In genomic region chr8:25429846-25430482, GRCm38 (mm10) we compare ENCODE assay signal across 11 mouse cellular contexts.
A peak's percentile ranks its signal among the peaks of the same experiment; 100 is the strongest.
DNase-seq lines count a peak whose midpoint lies in the region; ATAC-seq and TF ChIP-seq lines count a peak whose summit lies in the region.
"Had no signal": no experiment of that assay in that cellular context is flagged by ENCODE, and none has a peak within 500 bp of the region (broad histone marks: within the 10 kb centered on the region; RNA-seq: fewer than 3 reads in every experiment).

No protein-coding gene starts in this region.

- no peak overlapping the region for H3K4me3 ChIP-seq in kidney, embryonic 16.5 days (ENCODE audit: low read length)
- H3K4me3 ChIP-seq in forebrain, embryonic 11.5 days (ENCODE audit: low read depth, low read length), result no peak overlapping the region
- H3K4me3 ChIP-seq in hindbrain, postnatal 0 days (ENCODE audit: low read length), result no peak overlapping the region
- H3K4me3 ChIP-seq in neural tube, embryonic 13.5 days, result no peak overlapping the region
- H3K4me3 ChIP-seq in left cerebral cortex, adult 2 months, result no peak overlapping the region
- H3K4me3 ChIP-seq: liver, embryonic 12.5 days had no signal

- H3K9me3 ChIP-seq in kidney, embryonic 16.5 days (ENCODE audit: low read length), result peaks cover 9% of the 10 kb centered on the region
- peaks cover 7% of the 10 kb centered on the region; the same call in 1 of the 2 replicates for H3K9me3 ChIP-seq in forebrain, embryonic 11.5 days (ENCODE audit: control insufficient read depth, low read length)
- no peaks in the 10 kb centered on the region for H3K9me3 ChIP-seq in hindbrain, postnatal 0 days (ENCODE audit: low read length)
- peaks cover 5% of the 10 kb centered on the region for H3K9me3 ChIP-seq in neural tube, embryonic 13.5 days
- H3K9me3 ChIP-seq: liver, embryonic 12.5 days had no signal

- H3K4me1 ChIP-seq in kidney, embryonic 16.5 days (ENCODE audit: insufficient read depth, low read length), result peaks cover 40% of the 10 kb centered on the region
- peaks cover 12% of the 10 kb centered on the region for H3K4me1 ChIP-seq in forebrain, embryonic 11.5 days (replicated peaks; ENCODE audit: control insufficient read depth, insufficient read depth, low read length)
- no peaks in the 10 kb centered on the region; the same call in 1 of the 2 replicates for H3K4me1 ChIP-seq in hindbrain, postnatal 0 days (ENCODE audit: insufficient read depth, low read length)
- peaks cover 25% of the 10 kb centered on the region for H3K4me1 ChIP-seq in neural tube, embryonic 13.5 days (replicated peaks)

- no peaks in the 10 kb centered on the region for H3K36me3 ChIP-seq in kidney, embryonic 16.5 days (ENCODE audit: insufficient read depth, low read length)
- no peaks in the 10 kb centered on the region for H3K36me3 ChIP-seq in forebrain, embryonic 11.5 days (ENCODE audit: control insufficient read depth, insufficient read depth, low read length)
- H3K36me3 ChIP-seq in hindbrain, postnatal 0 days (ENCODE audit: insufficient read depth, low read length), result no peaks in the 10 kb centered on the region
- H3K36me3 ChIP-seq in neural tube, embryonic 13.5 days, result no peaks in the 10 kb centered on the region
- H3K36me3 ChIP-seq: liver, embryonic 12.5 days had no signal

- H3K9ac ChIP-seq in kidney, embryonic 16.5 days (replicated peaks; ENCODE audit: low read length), result peak overlapping the region; percentile 32; the same call in 1 of the 2 replicates
- 0 out of 2 replicates have a peak overlapping the region, but pooled peaks have one; percentile 6 for H3K9ac ChIP-seq in forebrain, embryonic 11.5 days (ENCODE audit: low read length)
- no peak overlapping the region; the same call in 1 of the 2 replicates for H3K9ac ChIP-seq in hindbrain, postnatal 0 days (replicated peaks; ENCODE audit: low read length)
- 0 out of 2 replicates have a peak overlapping the region, but pooled peaks have one; percentile 3 for H3K9ac ChIP-seq in neural tube, embryonic 13.5 days
- H3K9ac ChIP-seq: liver, embryonic 12.5 days had no signal

- DNase-seq in kidney, postnatal 10 days, result no peak
- DNase-seq in forebrain, embryonic 11.5 days (ENCODE audit: low spot score), result no peak
- peak; percentile 2 for DNase-seq in hindbrain, postnatal 0 days (ENCODE audit: low spot score)
- no peak for DNase-seq in left cerebral cortex, adult 2 months (ENCODE audit: extremely low spot score in 1 of 2, low spot score in 2 of 2)
- DNase-seq in heart, adult 18-20 months, result no peak
- DNase-seq in adrenal gland, adult 8-10 months, result no peak
- DNase-seq: right cerebral cortex, postnatal 14 days had no signal

- H3K27me3 ChIP-seq in kidney, embryonic 16.5 days (ENCODE audit: insufficient read depth, low read length), result no peaks in the 10 kb centered on the region
- no peaks in the 10 kb centered on the region for H3K27me3 ChIP-seq in forebrain, embryonic 11.5 days (ENCODE audit: control insufficient read depth, insufficient read depth, low read length)
- H3K27me3 ChIP-seq in hindbrain, postnatal 0 days (ENCODE audit: insufficient read depth, low read length), result no peaks in the 10 kb centered on the region
- H3K27me3 ChIP-seq in neural tube, embryonic 13.5 days, result no peaks in the 10 kb centered on the region
- H3K27me3 ChIP-seq: liver, embryonic 12.5 days had no signal

- intact Hi-C loops in left cerebral cortex, adult 2 months (cut with DNase I), result no loop called here

- H3K27ac ChIP-seq in kidney, embryonic 16.5 days (ENCODE audit: low read length), result peak overlapping the region; percentile 56
- no peak overlapping the region for H3K27ac ChIP-seq in forebrain, embryonic 11.5 days (ENCODE audit: low read depth, low read length)
- H3K27ac ChIP-seq in hindbrain, postnatal 0 days, result peak overlapping the region; percentile 3; the same call in 1 of the 2 replicates
- H3K27ac ChIP-seq in neural tube, embryonic 13.5 days (replicated peaks), result peak overlapping the region; percentile 56
- no peak overlapping the region for H3K27ac ChIP-seq in left cerebral cortex, adult 2 months
- H3K27ac ChIP-seq: liver, embryonic 12.5 days; stomach, postnatal 0 days had no signal

- no peak for TF ChIP-seq CTCF in hindbrain, postnatal 0 days (IDR thresholded peaks at IDR 0.05; ENCODE audit: low read depth)
- no peak for TF ChIP-seq CTCF in left cerebral cortex, adult 2 months (IDR thresholded peaks at IDR 0.05)

- 49% methylated on average over 19 of the region's 19 CpGs for WGBS in kidney, embryonic 16.5 days
- 63% methylated on average over 19 of the region's 19 CpGs for WGBS in forebrain, embryonic 11.5 days
- 50% methylated on average over 19 of the region's 19 CpGs for WGBS in hindbrain, postnatal 0 days
- 63% methylated on average over 19 of the region's 19 CpGs for WGBS in neural tube, embryonic 13.5 days

- no peak overlapping the region for H3K4me2 ChIP-seq in kidney, embryonic 16.5 days (replicated peaks; ENCODE audit: low read depth, low read length)
- H3K4me2 ChIP-seq in forebrain, embryonic 11.5 days (ENCODE audit: low read depth, low read length, severe bottlenecking), result no peak overlapping the region
- H3K4me2 ChIP-seq in hindbrain, postnatal 0 days (ENCODE audit: low read depth, low read length), result no peak overlapping the region
- no peak overlapping the region for H3K4me2 ChIP-seq in neural tube, embryonic 13.5 days
- H3K4me2 ChIP-seq: liver, embryonic 12.5 days had no signal

- ATAC-seq in kidney, embryonic 16.5 days (ENCODE audit: low FRiP score, low TSS enrichment), result peak; percentile 55; the same call in 1 of the 2 replicates
- peak; percentile 55 for ATAC-seq in forebrain, embryonic 11.5 days (replicated peaks; ENCODE audit: low FRiP score)
- peak; percentile 72 for ATAC-seq in hindbrain, postnatal 0 days
- peak; percentile 69 for ATAC-seq in neural tube, embryonic 13.5 days (ENCODE audit: low read depth)
- ATAC-seq: liver, embryonic 12.5 days had no signal

Comparison
In these comparisons a context has a peak if more than half of its experiments do, and no peak if none do; other contexts are left out.
1. H3K27ac ChIP-seq: peak in kidney, embryonic 16.5 days (single experiment), hindbrain, postnatal 0 days (single experiment) and neural tube, embryonic 13.5 days (single experiment); none in forebrain, embryonic 11.5 days (single experiment) and left cerebral cortex, adult 2 months (single experiment).
2. Peak in every context shown above with its lines, with median percentiles within 50 percentile points of each other: ATAC-seq.